Mouse (Mus musculus) adrenal gland, postnatal 14 days (tissue): ENCODE data around the gene Slc24a3. TPM values are rescaled to one million over a fixed set of nuclear protein-coding genes. Genes with fewer than 3 reads are reported as not detected.

Experiments used
- DNase-seq: peaks from one replicate; pipeline ENCODE4 v3.0.0; 2021; ENCODE audit warnings: mixed read lengths
- total RNA-seq: library from RNA; stranded (reverse); gene quantifications from 2 replicates; pipeline ENCODE4 v1.2.3, GENCODE M21; 2021

Slc24a3 gene
- total RNA-seq, 1 experiment from 2014 or later: 40.6 TPM

DNA sequence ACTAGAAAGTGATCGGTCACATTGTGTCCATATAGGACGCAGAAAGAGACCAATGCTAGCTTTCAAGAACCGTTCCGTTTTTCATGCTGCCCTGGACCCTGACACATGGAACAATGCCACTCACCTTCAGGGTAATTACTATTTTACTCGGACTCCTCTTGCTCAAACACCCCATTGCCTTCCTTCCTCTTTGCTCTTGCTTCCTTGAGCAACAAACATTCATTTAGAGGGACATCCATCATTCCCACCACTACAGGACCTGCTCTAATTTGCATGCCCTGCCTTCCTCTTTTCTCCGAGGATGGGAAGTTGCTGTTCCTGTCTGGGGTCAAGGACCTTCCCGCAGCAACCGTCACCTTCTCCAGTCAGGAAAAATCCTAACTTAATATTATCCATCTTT, 517.3 kb downstream of the Slc24a3 start:
- DNase-seq: no peak

DNA sequence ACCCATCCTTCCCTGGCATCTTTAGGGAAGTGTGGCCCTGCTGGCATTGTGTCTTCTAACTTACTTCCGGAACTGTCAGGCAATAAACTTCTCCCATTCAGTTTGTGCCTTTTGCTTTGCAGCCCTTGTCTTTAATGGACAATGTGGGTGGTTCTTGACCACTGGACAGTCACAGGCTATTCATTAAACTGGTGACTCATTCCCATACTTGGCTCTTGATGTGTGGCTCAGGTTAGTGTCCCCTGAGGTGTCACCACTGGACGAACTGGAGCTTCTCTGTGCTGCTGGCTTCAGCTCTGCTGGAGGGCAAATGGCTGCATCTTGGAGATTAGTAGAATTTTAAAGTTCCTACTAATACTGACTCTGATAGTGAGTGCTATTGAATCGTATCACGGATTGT, 518.5 kb downstream of the Slc24a3 start:
- no peak for DNase-seq

GRCm38 (mm10) chr2:145691367-145692009, 523.9 kb downstream of the Slc24a3 start:
- DNase-seq: no peak
